ENCODE assay signal across 8 mouse cellular contexts in the genomic region with DNA sequence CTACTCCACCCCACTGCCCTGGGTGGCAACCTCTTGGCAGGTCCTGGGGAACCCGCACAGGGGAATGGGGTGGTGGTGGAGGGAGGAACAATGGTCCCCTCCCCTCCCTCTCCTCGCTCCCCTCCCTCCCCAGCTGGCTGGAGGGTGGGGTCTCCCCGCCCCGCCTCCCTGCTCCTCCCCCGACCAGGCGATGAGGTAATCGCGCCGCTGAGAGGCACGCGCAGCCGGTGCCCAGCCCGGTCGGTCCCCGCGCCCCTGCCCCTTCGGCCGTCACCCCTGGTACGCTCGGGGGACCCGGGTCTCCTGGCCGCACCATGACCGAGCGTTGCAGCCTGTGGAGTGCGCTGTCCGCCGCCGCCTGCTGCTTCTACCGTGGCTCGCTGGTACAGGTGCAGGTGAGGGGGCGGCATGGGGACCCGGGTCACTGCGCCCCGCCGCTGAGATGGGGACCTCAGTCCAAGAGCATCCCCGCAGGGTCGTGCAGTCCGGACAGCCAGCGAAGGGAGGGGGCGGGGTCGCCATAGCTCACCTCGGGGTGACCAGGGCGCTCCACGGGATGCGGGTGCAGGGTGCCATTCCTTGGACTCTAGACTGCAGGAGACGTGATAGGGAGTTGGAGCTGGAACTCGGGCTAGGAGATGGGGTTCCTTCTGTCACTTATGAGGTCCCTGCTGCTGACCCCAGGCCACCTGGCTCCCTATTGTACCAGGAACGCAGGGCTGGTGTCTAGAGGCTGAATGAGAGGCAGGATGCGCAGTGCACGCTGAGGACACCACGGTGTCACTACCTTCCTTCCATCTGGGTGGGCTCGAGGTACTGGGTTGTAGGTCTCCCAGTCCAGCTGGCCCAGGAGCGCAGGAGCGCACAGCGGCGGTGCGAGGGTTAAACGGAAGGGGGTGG. TPM values are rescaled to one million over a fixed set of nuclear protein-coding genes. Genes with fewer than 3 reads are reported as not detected.
A peak's percentile ranks its signal among the peaks of the same experiment; 100 is the strongest.
DNase-seq lines count a peak whose midpoint lies in the region; ATAC-seq and TF ChIP-seq lines count a peak whose summit lies in the region.

No protein-coding gene starts in this region.

- no peak for TF ChIP-seq CTCF in kidney, adult 2 months (conservative IDR thresholded peaks at IDR 0.05; ENCODE audit: insufficient read depth, insufficient read length, low read depth, low read length)
- TF ChIP-seq CTCF in heart, adult 2 months (IDR thresholded peaks at IDR 0.05) = no peak

- peak overlapping the region; percentile 2; the same call in 1 of the 2 replicates for H3K4me3 ChIP-seq in kidney, adult 2 months (ENCODE audit: insufficient read depth, low read depth, low read length)
- peak overlapping the region; percentile 46 for H3K4me3 ChIP-seq in heart, adult 2 months
- peak overlapping the region; percentile 42 for H3K4me3 ChIP-seq in lung, embryonic 15.5 days

- H3K4me2 ChIP-seq in lung, embryonic 15.5 days = peak overlapping the region; percentile 77

- H3K9ac ChIP-seq in heart, adult 2 months (ENCODE audit: low read depth, low read length) = peak overlapping the region; percentile 52
- peak overlapping the region; percentile 32; the same call in 1 of the 2 replicates for H3K9ac ChIP-seq in lung, embryonic 15.5 days

- H3K79me2 ChIP-seq in heart, adult 2 months (replicated peaks; ENCODE audit: control insufficient read depth, insufficient read depth, low read length) = peaks cover 5% of the 10 kb centered on the region

- TF ChIP-seq POLR2A in kidney, adult 2 months (IDR thresholded peaks at IDR 0.05; ENCODE audit: low read depth, low read length) = no peak
- TF ChIP-seq POLR2A in heart, adult 2 months (IDR thresholded peaks at IDR 0.05; ENCODE audit: insufficient read depth, low read depth, low read length) = no peak

- intact Hi-C loops in heart, adult 2 months (cut with DNase I) = loop anchor here (2.0 kb wide), 1 partner anchor 13 kb away; no protein-coding TSS in a partner anchor

- peak; percentile 40 for ATAC-seq in lung, embryonic 15.5 days (ENCODE audit: borderline replicate concordance, extremely low read depth, low FRiP score, low TSS enrichment)

- no peak overlapping the region for H3K27ac ChIP-seq in kidney, adult 2 months (ENCODE audit: insufficient read depth, low read depth, low read length)
- H3K27ac ChIP-seq in heart, adult 2 months = peak overlapping the region; percentile 38
- no peak overlapping the region for H3K27ac ChIP-seq in lung, embryonic 15.5 days

- no peak for TF ChIP-seq EP300 in heart, adult 2 months (IDR thresholded peaks at IDR 0.05; ENCODE audit: insufficient read depth, low read depth, low read length)

- 14% methylated on average over 56 of the region's 58 CpGs for WGBS in kidney, adult 2 months
- WGBS in heart, adult 2 months = 26% methylated on average over 53 of the region's 58 CpGs
- 7% methylated on average over 54 of the region's 58 CpGs for WGBS in lung, embryonic 15.5 days

- H3K27me3 ChIP-seq in kidney, adult 2 months (replicated peaks; ENCODE audit: control insufficient read depth, insufficient read depth, low read length) = no peaks in the 10 kb centered on the region
- peaks cover 2% of the 10 kb centered on the region; the same call in 1 of the 2 replicates for H3K27me3 ChIP-seq in heart, adult 2 months (ENCODE audit: control insufficient read depth, insufficient read depth, low read length)
- peaks cover 31% of the 10 kb centered on the region for H3K27me3 ChIP-seq in lung, embryonic 15.5 days

- H3K4me1 ChIP-seq in kidney, adult 2 months (ENCODE audit: control insufficient read depth, insufficient read depth, low read length) = no peaks in the 10 kb centered on the region
- H3K4me1 ChIP-seq in heart, adult 2 months (ENCODE audit: control insufficient read depth, insufficient read depth, low read length) = peaks cover 4% of the 10 kb centered on the region
- peaks cover 17% of the 10 kb centered on the region for H3K4me1 ChIP-seq in lung, embryonic 15.5 days

- no peak for DNase-seq in kidney, adult 2 months
- no peak for DNase-seq in kidney, adult 9 months
- DNase-seq in cerebellum, postnatal 10 days = peak; percentile 89 to 93
- DNase-seq in heart, adult 2 months = peak; percentile 62 to 75
- DNase-seq in layer of hippocampus, adult 9-11 months = peak; percentile 42
- peak; percentile 45 to 54 for DNase-seq in right cerebral cortex, adult 2 months (ENCODE audit: low spot score in 2 of 2)
- no peak for DNase-seq in thymus, postnatal 10 days (ENCODE audit: low spot score in 2 of 2)

- no peaks in the 10 kb centered on the region for H3K9me3 ChIP-seq in lung, embryonic 15.5 days

- no peaks in the 10 kb centered on the region for H3K36me3 ChIP-seq in kidney, adult 2 months (ENCODE audit: control insufficient read depth, insufficient read depth, low read length)
- peaks cover 6% of the 10 kb centered on the region; the same call in 1 of the 2 replicates for H3K36me3 ChIP-seq in heart, adult 2 months (ENCODE audit: control insufficient read depth, insufficient read depth, low read length)
- peaks cover 10% of the 10 kb centered on the region; the same call in 1 of the 2 replicates for H3K36me3 ChIP-seq in lung, embryonic 15.5 days

RNA-seq across cellular contexts. Expression of gene 6330409D20Rik, which starts 0.7 kb away (rescaled TPM):
- not detected in 2 replicates for polyA plus RNA-seq in kidney, adult 2 months (2012; rRNA removed)
- total RNA-seq in heart, adult 2 months (2021) = not detected
- polyA plus RNA-seq in heart, adult 2 months (2012; rRNA removed) = not detected in 2 replicates
- polyA plus RNA-seq in lung, embryonic 15.5 days (2015; fragmentation: Nextera tagmentation; extraction: Ambion mirVana) = 0.24 and 0.25 TPM in 2 replicates

RNA-seq across cellular contexts. Expression of gene Tor2a, which starts 15.5 kb away (rescaled TPM):
- polyA plus RNA-seq in kidney, adult 2 months (2012; rRNA removed) = 72.5 and 93.3 TPM in 2 replicates
- total RNA-seq in heart, adult 2 months (2021) = 1 to 10 TPM; 8.2 to 9.4 TPM
- polyA plus RNA-seq in heart, adult 2 months (2012; rRNA removed) = 19.4 and 22.2 TPM in 2 replicates
- polyA plus RNA-seq in lung, embryonic 15.5 days (2015; fragmentation: Nextera tagmentation; extraction: Ambion mirVana) = 63.9 and 65.6 TPM in 2 replicates

RNA-seq across cellular contexts. Expression of gene Sh2d3c, which starts 20.7 kb away (rescaled TPM):
- polyA plus RNA-seq in kidney, adult 2 months (2012; rRNA removed) = 28.4 and 30.4 TPM in 2 replicates
- total RNA-seq in heart, adult 2 months (2021) = 10 to 100 TPM; 27.1 to 28.9 TPM
- 38.7 and 52.8 TPM in 2 replicates for polyA plus RNA-seq in heart, adult 2 months (2012; rRNA removed)
- 40.5 and 41.4 TPM in 2 replicates for polyA plus RNA-seq in lung, embryonic 15.5 days (2015; fragmentation: Nextera tagmentation; extraction: Ambion mirVana)

RNA-seq across cellular contexts. Expression of gene Cdk9, which starts 28.6 kb away (rescaled TPM):
- 88.3 and 89.2 TPM in 2 replicates for polyA plus RNA-seq in kidney, adult 2 months (2012; rRNA removed)
- 10 to 100 TPM; 21.0 to 25.3 TPM for total RNA-seq in heart, adult 2 months (2021)
- polyA plus RNA-seq in heart, adult 2 months (2012; rRNA removed) = 42.3 and 49.3 TPM in 2 replicates
- polyA plus RNA-seq in lung, embryonic 15.5 days (2015; fragmentation: Nextera tagmentation; extraction: Ambion mirVana) = 89.6 and 98.7 TPM in 2 replicates

RNA-seq across cellular contexts. Expression of gene Ttc16, which starts 33.9 kb away (rescaled TPM):
- polyA plus RNA-seq in kidney, adult 2 months (2012; rRNA removed) = 1.1 TPM in 2 replicates
- total RNA-seq in heart, adult 2 months (2021) = under 1 TPM; 0.10 to 0.11 TPM
- polyA plus RNA-seq in heart, adult 2 months (2012; rRNA removed) = 0.61 and 0.98 TPM in 2 replicates
- polyA plus RNA-seq in lung, embryonic 15.5 days (2015; fragmentation: Nextera tagmentation; extraction: Ambion mirVana) = 0.43 and 0.69 TPM in 2 replicates

Comparison
In these comparisons a context has a peak if more than half of its experiments do, and no peak if none do; other contexts are left out.
1. DNase-seq: peak in cerebellum, postnatal 10 days (2 of 2), heart, adult 2 months (2 of 2), layer of hippocampus, adult 9-11 months (single experiment) and right cerebral cortex, adult 2 months (2 of 2); none in kidney, adult 2 months (single experiment), kidney, adult 9 months (single experiment) and thymus, postnatal 10 days (0 of 2).
2. Peak in every context shown above with its lines, with median percentiles within 50 percentile points of each other: H3K4me3 ChIP-seq.